Mouse (Mus musculus) liver, embryonic 13.5 days (tissue): ENCODE data around the gene Prkcb. TPM values are rescaled to one million over a fixed set of nuclear protein-coding genes. Genes with fewer than 3 reads are reported as not detected.

Experiments used
- ATAC-seq: fragments of 200-750 bp; cut with Nextera tagmentation; 2 replicates; pipeline ENCODE4 v1.8.0; 2017; ENCODE audit warnings: low read depth, mild to moderate bottlenecking, moderate number of reproducible peaks, moderate library complexity
- DNase-seq: peaks from one replicate; pipeline ENCODE4 v3.0.0; 2022
- H3K27ac ChIP-seq: fragments of 300-500 bp; sonication (generic); 2 replicates; pipeline ENCODE4 v1.5.1; 2015; ENCODE audit warnings: moderate library complexity, mild to moderate bottlenecking, inconsistent platforms
- H3K27me3 ChIP-seq: fragments of 300-500 bp; sonication (generic); 2 replicates; pipeline ENCODE4 v1.6.1; 2015; ENCODE audit warnings: mild to moderate bottlenecking, inconsistent platforms
- H3K36me3 ChIP-seq: fragments of 300-500 bp; sonication (generic); 2 replicates; pipeline ENCODE4 v1.6.1; 2015; ENCODE audit warnings: mild to moderate bottlenecking, inconsistent platforms
- H3K4me1 ChIP-seq: fragments of 300-500 bp; sonication (generic); replicated peaks from 2 replicates; pipeline ENCODE4 v1.6.1; 2015; ENCODE audit warnings: inconsistent platforms
- H3K4me2 ChIP-seq: fragments of 300-500 bp; sonication (generic); 2 replicates; pipeline ENCODE4 v1.6.1; 2015; ENCODE audit warnings: inconsistent platforms, mild to moderate bottlenecking, moderate library complexity
- H3K4me3 ChIP-seq: fragments of 300-500 bp; sonication (generic); replicated peaks from 2 replicates; pipeline ENCODE4 v1.5.1; 2015; ENCODE audit warnings: mild to moderate bottlenecking, inconsistent platforms
- H3K9ac ChIP-seq: fragments of 300-500 bp; sonication (generic); 2 replicates; pipeline ENCODE4 v1.6.1; 2015; ENCODE audit warnings: mild to moderate bottlenecking, inconsistent platforms
- H3K9me3 ChIP-seq: fragments of 300-500 bp; sonication (generic); replicated peaks from 2 replicates; pipeline ENCODE4 v1.6.1; 2016; ENCODE audit warnings: inconsistent platforms
- WGBS: fragments of 180-500 bp; shearing (Covaris S2); methylation state at CpG from one replicate; pipeline ENCODE4 v1.1.7; 2015; ENCODE audit not compliant: insufficient replicate concordance; 5-methylcytosine and 5-hydroxymethylcytosine counted together
- polyA plus RNA-seq: library from polyadenylated mRNA; unstranded; fragments of >200 nt; fragmentation: Nextera tagmentation; extraction: Ambion mirVana; gene quantifications from 2 replicates; pipeline ENCODE4 v1.2.1, GENCODE M21; 2015

Prkcb gene
- polyA plus RNA-seq, 1 experiment from 2014 or later: 2.3 TPM

- DNase-seq (no peak), ATAC-seq (no peak)
- WGBS: 70% methylated on average over 6 of the region's 6 CpGs
- Histone ChIP-seq H3K27me3 (no peaks in the 10 kb centered on the region), H3K9me3 (0 out of 2 replicates have a peak, but pooled peaks cover 6% of the 10 kb centered on the region), H3K27ac (no peak overlapping the region), H3K4me2 (no peak overlapping the region), H3K9ac (no peak overlapping the region), H3K4me1 (no peaks in the 10 kb centered on the region), H3K4me3 (no peak overlapping the region), H3K36me3 (no peaks in the 10 kb centered on the region)
These were observed 188.1 kb downstream of the Prkcb start for GRCm38 (mm10) chr7:122476697-122477096.

GRCm38 (mm10) chr7:122477118-122477517 lies 188.6 kb downstream of the Prkcb start:
- DNase-seq (no peak), ATAC-seq (no peak)
- Histone ChIP-seq H3K4me1 (no peaks in the 10 kb centered on the region), H3K27ac (no peak overlapping the region), H3K4me3 (no peak overlapping the region), H3K36me3 (no peaks in the 10 kb centered on the region), H3K9me3 (0 out of 2 replicates have a peak, but pooled peaks cover 6% of the 10 kb centered on the region), H3K27me3 (no peaks in the 10 kb centered on the region), H3K4me2 (no peak overlapping the region), H3K9ac (no peak overlapping the region)
- WGBS: 42% methylated on average over 7 of the region's 7 CpGs

GRCm38 (mm10) chr7:122477566-122478564 lies 189.3 kb downstream of the Prkcb start:
- Histone ChIP-seq H3K27me3 (no peaks in the 10 kb centered on the region), H3K4me3 (no peak overlapping the region)

GRCm38 (mm10) chr7:122483949-122484348 lies 195.4 kb downstream of the Prkcb start:
- no peaks in the 10 kb centered on the region for H3K4me1 ChIP-seq
- no peaks in the 10 kb centered on the region for H3K36me3 ChIP-seq
- H3K27ac ChIP-seq: no peak overlapping the region
- no peak overlapping the region for H3K4me3 ChIP-seq
- no peak overlapping the region for H3K4me2 ChIP-seq
- no peak overlapping the region for H3K9ac ChIP-seq
- no peaks in the 10 kb centered on the region for H3K9me3 ChIP-seq
- WGBS: 65% methylated on average over 8 of the region's 8 CpGs
- DNase-seq (no peak), ATAC-seq (no peak)
- H3K27me3 ChIP-seq: no peaks in the 10 kb centered on the region

More at GRCm38 (mm10) chr7:122477566-122478564, 189.3 kb downstream of the Prkcb start:
- no peaks in the 10 kb centered on the region for H3K36me3 ChIP-seq
- 0 out of 2 replicates have a peak, but pooled peaks cover 6% of the 10 kb centered on the region for H3K9me3 ChIP-seq
- no peak overlapping the region for H3K4me2 ChIP-seq
- DNase-seq (no peak), ATAC-seq (no peak)
- H3K4me1 ChIP-seq: no peaks in the 10 kb centered on the region
- no peak overlapping the region for H3K27ac ChIP-seq
- WGBS: 29% methylated on average over 21 of the region's 21 CpGs
- H3K9ac ChIP-seq: no peak overlapping the region

- Histone ChIP-seq H3K36me3 (no peaks in the 10 kb centered on the region), H3K27me3 (no peaks in the 10 kb centered on the region), H3K4me3 (no peak overlapping the region), H3K4me2 (no peak overlapping the region), H3K9ac (no peak overlapping the region), H3K9me3 (no peaks in the 10 kb centered on the region), H3K4me1 (no peaks in the 10 kb centered on the region), H3K27ac (no peak overlapping the region)
- no peak for DNase-seq
- ATAC-seq: no peak
- 63% methylated on average over 11 of the region's 11 CpGs for WGBS
These were observed 199.5 kb downstream of the Prkcb start for GRCm38 (mm10) chr7:122487929-122488571.

GRCm38 (mm10) chr7:122492041-122492440 lies 203.5 kb downstream of the Prkcb start:
- no peak overlapping the region for H3K4me2 ChIP-seq
- ATAC-seq (no peak), DNase-seq (no peak)
- H3K27ac ChIP-seq: no peak overlapping the region
- no peaks in the 10 kb centered on the region for H3K9me3 ChIP-seq
- H3K4me1 ChIP-seq: no peaks in the 10 kb centered on the region
- H3K9ac ChIP-seq: no peak overlapping the region
- H3K4me3 ChIP-seq: no peak overlapping the region
- WGBS: 72% methylated on average over 8 of the region's 8 CpGs
- H3K27me3 ChIP-seq: no peaks in the 10 kb centered on the region
- no peaks in the 10 kb centered on the region for H3K36me3 ChIP-seq

GRCm38 (mm10) chr7:122492936-122493335 lies 204.4 kb downstream of the Prkcb start:
- H3K4me3 ChIP-seq: no peak overlapping the region
- H3K4me2 ChIP-seq: no peak overlapping the region
- DNase-seq: no peak
- no peaks in the 10 kb centered on the region for H3K4me1 ChIP-seq
- H3K36me3 ChIP-seq: no peaks in the 10 kb centered on the region
- WGBS: 76% methylated on average over 9 of the region's 9 CpGs
- no peak overlapping the region for H3K9ac ChIP-seq
- H3K27me3 ChIP-seq: no peaks in the 10 kb centered on the region
- H3K27ac ChIP-seq: no peak overlapping the region
- no peaks in the 10 kb centered on the region for H3K9me3 ChIP-seq
- ATAC-seq: no peak

GRCm38 (mm10) chr7:122494088-122494487 lies 205.5 kb downstream of the Prkcb start:
- Histone ChIP-seq H3K27ac (no peak overlapping the region), H3K4me3 (no peak overlapping the region), H3K4me1 (no peaks in the 10 kb centered on the region), H3K27me3 (no peaks in the 10 kb centered on the region), H3K36me3 (no peaks in the 10 kb centered on the region), H3K4me2 (no peak overlapping the region), H3K9me3 (no peaks in the 10 kb centered on the region), H3K9ac (no peak overlapping the region)
- DNase-seq (no peak), ATAC-seq (no peak)
- 27% methylated on average over 3 of the region's 3 CpGs for WGBS

- no peaks in the 10 kb centered on the region for H3K36me3 ChIP-seq
- H3K4me2 ChIP-seq: no peak overlapping the region
- no peaks in the 10 kb centered on the region for H3K9me3 ChIP-seq
- no peaks in the 10 kb centered on the region for H3K4me1 ChIP-seq
- 51% methylated on average over 8 of the region's 8 CpGs for WGBS
- H3K9ac ChIP-seq: no peak overlapping the region
- H3K27me3 ChIP-seq: no peaks in the 10 kb centered on the region
- H3K4me3 ChIP-seq: no peak overlapping the region
- H3K27ac ChIP-seq: no peak overlapping the region
- no peak for ATAC-seq
- no peak for DNase-seq
These were observed 209.0 kb downstream of the Prkcb start for GRCm38 (mm10) chr7:122497516-122497915.

- Histone ChIP-seq H3K4me2 (no peak overlapping the region), H3K36me3 (no peaks in the 10 kb centered on the region), H3K27ac (no peak overlapping the region), H3K4me3 (no peak overlapping the region), H3K27me3 (no peaks in the 10 kb centered on the region), H3K9me3 (no peaks in the 10 kb centered on the region), H3K9ac (no peak overlapping the region), H3K4me1 (no peaks in the 10 kb centered on the region)
- ATAC-seq: no peak
- no peak for DNase-seq
- 39% methylated on average over 5 of the region's 5 CpGs for WGBS
These were observed 209.9 kb downstream of the Prkcb start for GRCm38 (mm10) chr7:122498461-122498860.

- DNase-seq (no peak), ATAC-seq (no peak)
- no peaks in the 10 kb centered on the region for H3K36me3 ChIP-seq
- no peaks in the 10 kb centered on the region for H3K4me1 ChIP-seq
- H3K4me3 ChIP-seq: no peak overlapping the region
- H3K9me3 ChIP-seq: no peaks in the 10 kb centered on the region
- H3K27ac ChIP-seq: no peak overlapping the region
- 51% methylated on average over 9 of the region's 9 CpGs for WGBS
- H3K4me2 ChIP-seq: no peak overlapping the region
- H3K27me3 ChIP-seq: no peaks in the 10 kb centered on the region
- no peak overlapping the region for H3K9ac ChIP-seq
These were observed 211.4 kb downstream of the Prkcb start for GRCm38 (mm10) chr7:122499743-122500597.
